Mouse (Mus musculus) G1E-ER4 (cell line): ENCODE measurements around the gene Pard3. TPM values are rescaled to one million over a fixed set of nuclear protein-coding genes. Genes with fewer than 3 reads are reported as not detected.

Experiments used
- GATA1 ChIP-seq: IDR thresholded peaks from one replicate; pipeline ENCODE4 v1.8.0; 2012; ENCODE audit warnings: low read length, inconsistent platforms
- polyA plus RNA-seq: library from polyadenylated mRNA; stranded (reverse); fragments of >175 nt; gene quantifications from 2 replicates; pipeline ENCODE4 v1.2.3, GENCODE M21; 2012

The Pard3 gene
- polyA plus RNA-seq, 1 experiment: 0.09 TPM

- TF ChIP-seq GATA1: no peak
These were observed 49.5 kb downstream of the Pard3 start for GRCm38 (mm10) chr8:127113209-127113608.

- TF ChIP-seq GATA1: no peak
These were observed 52.1 kb downstream of the Pard3 start for GRCm38 (mm10) chr8:127115837-127116236.

GRCm38 (mm10) chr8:127118373-127118861, 54.7 kb downstream of the Pard3 start:
- no peak for TF ChIP-seq GATA1

- TF ChIP-seq GATA1: no peak
These were observed 59.7 kb downstream of the Pard3 start for GRCm38 (mm10) chr8:127123391-127123790.

- no peak for TF ChIP-seq GATA1
These were observed 61.1 kb downstream of the Pard3 start for GRCm38 (mm10) chr8:127124795-127125194.

GRCm38 (mm10) chr8:127125686-127126683, 62.3 kb downstream of the Pard3 start:
- no peak for TF ChIP-seq GATA1

GRCm38 (mm10) chr8:127128781-127129396, 65.2 kb downstream of the Pard3 start:
- no peak for TF ChIP-seq GATA1

- no peak for TF ChIP-seq GATA1
These were observed 70.6 kb downstream of the Pard3 start for GRCm38 (mm10) chr8:127134327-127134726.

GRCm38 (mm10) chr8:127136201-127136600, 72.5 kb downstream of the Pard3 start:
- no peak for TF ChIP-seq GATA1

- no peak for TF ChIP-seq GATA1
These were observed 73.1 kb downstream of the Pard3 start for GRCm38 (mm10) chr8:127136781-127137180.

GRCm38 (mm10) chr8:127139154-127139553, 75.5 kb downstream of the Pard3 start:
- TF ChIP-seq GATA1: no peak

GRCm38 (mm10) chr8:127140945-127141344, 77.3 kb downstream of the Pard3 start:
- no peak for TF ChIP-seq GATA1

- no peak for TF ChIP-seq GATA1
These were observed 79.9 kb downstream of the Pard3 start for GRCm38 (mm10) chr8:127143641-127144040.

- no peak for TF ChIP-seq GATA1
These were observed 80.9 kb downstream of the Pard3 start for GRCm38 (mm10) chr8:127144562-127144961.

GRCm38 (mm10) chr8:127145135-127145534, 81.4 kb downstream of the Pard3 start:
- TF ChIP-seq GATA1: no peak

GRCm38 (mm10) chr8:127146055-127146454, 82.4 kb downstream of the Pard3 start:
- TF ChIP-seq GATA1: no peak
